34 mouse cellular contexts compared by ENCODE assay signal in genomic region chr7:29777372-29777771, GRCm38 (mm10). TPM values are rescaled to one million over a fixed set of nuclear protein-coding genes. Genes with fewer than 3 reads are reported as not detected.
"Had no signal": no experiment of that assay in that cellular context is flagged by ENCODE, and none has a peak within 500 bp of the region (broad histone marks: within the 10 kb centered on the region; RNA-seq: fewer than 3 reads in every experiment).

No protein-coding gene starts in this region.

- H3K4me2 ChIP-seq: embryonic facial prominence, embryonic 12.5 days; embryonic facial prominence, embryonic 13.5 days; embryonic facial prominence, embryonic 15.5 days; forebrain, embryonic 12.5 days; forebrain, embryonic 13.5 days; forebrain, embryonic 15.5 days had no signal

- H3K27ac ChIP-seq: embryonic facial prominence, embryonic 10.5 days; embryonic facial prominence, embryonic 12.5 days; embryonic facial prominence, embryonic 13.5 days; embryonic facial prominence, embryonic 15.5 days; forebrain, embryonic 10.5 days; forebrain, embryonic 12.5 days; forebrain, embryonic 13.5 days; forebrain, embryonic 15.5 days; gastrocnemius, adult 2 months; heart, adult 2 months had no signal

- H3K9ac ChIP-seq: embryonic facial prominence, embryonic 12.5 days; embryonic facial prominence, embryonic 13.5 days; embryonic facial prominence, embryonic 15.5 days; forebrain, embryonic 12.5 days; forebrain, embryonic 13.5 days; forebrain, embryonic 15.5 days; forebrain, postnatal 0 days had no signal

- H3K4me1 ChIP-seq: embryonic facial prominence, embryonic 10.5 days; embryonic facial prominence, embryonic 12.5 days; embryonic facial prominence, embryonic 13.5 days; embryonic facial prominence, embryonic 15.5 days; forebrain, embryonic 10.5 days; forebrain, embryonic 12.5 days; forebrain, embryonic 13.5 days; forebrain, embryonic 15.5 days had no signal

- H3K4me3 ChIP-seq: embryonic facial prominence, embryonic 10.5 days; embryonic facial prominence, embryonic 12.5 days; embryonic facial prominence, embryonic 13.5 days; embryonic facial prominence, embryonic 15.5 days; erythroblast, embryonic 14.5 days; forebrain, embryonic 10.5 days; forebrain, embryonic 12.5 days; forebrain, embryonic 13.5 days; forebrain, embryonic 15.5 days; gastrocnemius, adult 2 months; heart, adult 2 months had no signal

- H3K9me3 ChIP-seq: embryonic facial prominence, embryonic 12.5 days; embryonic facial prominence, embryonic 15.5 days; forebrain, embryonic 12.5 days; forebrain, embryonic 13.5 days; forebrain, embryonic 15.5 days had no signal

- DNase-seq: cerebellum, adult 8-10 months; cerebellum, adult 9-10 months; cerebellum, adult 9-11 months; cerebellum, postnatal 10 days; cerebellum, postnatal 14 days; cerebellum, postnatal 25 days; cerebellum, postnatal 36 days; embryo, embryonic 11 days; forebrain, postnatal 0 days; gastrocnemius, adult 2 months; gastrocnemius, postnatal 10 days; gastrocnemius, postnatal 14 days; gastrocnemius, postnatal 25 days; gastrocnemius, postnatal 36 days; heart, adult 11 months; heart, adult 18-20 months; heart, adult 2 months had no signal

- ATAC-seq: forebrain, embryonic 13.5 days; forebrain, embryonic 14.5 days; forebrain, embryonic 15.5 days; forebrain, embryonic 16.5 days; forebrain, postnatal 0 days had no signal

- H3K27me3 ChIP-seq: embryonic facial prominence, embryonic 12.5 days; embryonic facial prominence, embryonic 13.5 days; embryonic facial prominence, embryonic 15.5 days; forebrain, embryonic 12.5 days; forebrain, embryonic 13.5 days; forebrain, embryonic 15.5 days had no signal

RNA-seq across cellular contexts. Expression of gene Catsperg2, which starts 50.5 kb away (rescaled TPM):
- total RNA-seq: common myeloid progenitor, adult 5-6 weeks; gastrocnemius, adult 18-20 months; gastrocnemius, adult 2 months; gastrocnemius, adult 8-10 months; gastrocnemius, postnatal 10 days; gastrocnemius, postnatal 14 days; gastrocnemius, postnatal 25 days; gastrocnemius, postnatal 36 days; granulocyte monocyte progenitor cell, adult 5-6 weeks; heart, adult 18-20 months; heart, adult 2 months had no signal
- polyA plus RNA-seq: embryonic facial prominence, embryonic 10.5 days; embryonic facial prominence, embryonic 11.5 days; embryonic facial prominence, embryonic 12.5 days; embryonic facial prominence, embryonic 13.5 days; embryonic facial prominence, embryonic 14.5 days; embryonic facial prominence, embryonic 15.5 days; erythroblast, embryonic 14.5 days; forebrain, embryonic 10.5 days had no signal
